Mouse (Mus musculus): ENCODE results near the gene Uts2r.

The Uts2r gene

DNA sequence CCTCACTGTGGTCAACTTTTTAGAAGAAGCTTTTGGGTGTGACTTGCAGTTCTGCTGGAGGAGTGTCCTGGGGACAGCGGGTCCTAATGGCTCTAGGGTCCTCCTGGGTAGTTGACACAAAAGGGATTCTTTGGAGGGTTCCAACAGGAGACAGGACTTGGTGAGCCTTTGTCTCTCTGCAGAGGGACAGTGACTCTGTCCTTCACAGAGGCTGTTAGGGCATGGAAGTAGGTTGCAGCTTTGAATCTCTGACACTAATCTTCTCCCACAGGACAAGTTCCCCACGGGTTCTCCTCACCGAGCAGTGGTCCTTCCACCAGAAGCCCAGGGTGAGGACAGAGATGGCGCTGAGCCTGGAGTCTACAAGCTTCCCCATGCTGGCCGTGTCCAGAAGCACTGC is at the start of gene Uts2r:
Gene Uts2r (plus strand): TSS at position 301 of the 400 bp plus-strand sequence.
- no peak for DNase-seq (ENCODE audit: low read depth, low spot score)

DNA sequence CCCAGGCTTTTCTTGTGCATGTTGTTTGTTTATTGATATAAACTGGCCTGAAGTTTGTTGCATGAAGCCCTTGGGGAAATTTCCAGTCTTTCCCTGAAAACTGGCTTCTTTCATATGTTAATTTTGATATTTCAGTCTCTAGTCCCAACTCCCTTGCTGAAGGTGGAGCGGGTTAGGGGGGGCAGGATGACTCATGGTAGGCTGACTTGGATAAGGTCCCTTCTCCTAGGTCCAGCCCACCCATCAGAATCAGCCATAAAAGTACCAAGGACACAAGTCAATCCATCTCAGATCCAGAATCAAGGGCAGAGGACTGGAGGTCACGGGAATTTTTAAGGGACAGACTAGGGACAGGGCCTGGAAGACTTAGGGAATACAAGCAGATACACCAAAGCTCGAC is 49.0 kb upstream of the Uts2r start:
- DNase-seq (ENCODE audit: low read depth, low spot score): no peak

DNA sequence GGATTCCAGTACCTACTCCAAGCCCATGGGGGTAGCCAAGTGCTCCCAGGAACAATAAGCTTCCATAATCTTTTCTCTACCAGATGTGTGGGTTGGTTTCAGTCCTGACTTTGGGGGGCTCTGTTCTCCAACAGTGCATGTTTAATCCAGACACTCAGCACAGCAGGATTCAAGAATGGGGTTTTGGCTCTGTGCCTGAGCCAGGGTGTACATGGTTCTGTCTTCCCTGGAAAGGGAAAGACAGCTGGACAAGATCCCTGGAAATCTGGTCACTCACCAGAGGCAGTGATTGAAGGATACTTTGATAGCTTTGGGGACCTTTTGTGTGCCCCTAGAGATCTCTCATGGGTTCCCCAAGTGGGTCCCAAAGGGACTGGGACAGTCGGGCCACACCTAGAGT is 48.5 kb upstream of the Uts2r start:
- DNase-seq (ENCODE audit: low read depth, low spot score): no peak

DNA sequence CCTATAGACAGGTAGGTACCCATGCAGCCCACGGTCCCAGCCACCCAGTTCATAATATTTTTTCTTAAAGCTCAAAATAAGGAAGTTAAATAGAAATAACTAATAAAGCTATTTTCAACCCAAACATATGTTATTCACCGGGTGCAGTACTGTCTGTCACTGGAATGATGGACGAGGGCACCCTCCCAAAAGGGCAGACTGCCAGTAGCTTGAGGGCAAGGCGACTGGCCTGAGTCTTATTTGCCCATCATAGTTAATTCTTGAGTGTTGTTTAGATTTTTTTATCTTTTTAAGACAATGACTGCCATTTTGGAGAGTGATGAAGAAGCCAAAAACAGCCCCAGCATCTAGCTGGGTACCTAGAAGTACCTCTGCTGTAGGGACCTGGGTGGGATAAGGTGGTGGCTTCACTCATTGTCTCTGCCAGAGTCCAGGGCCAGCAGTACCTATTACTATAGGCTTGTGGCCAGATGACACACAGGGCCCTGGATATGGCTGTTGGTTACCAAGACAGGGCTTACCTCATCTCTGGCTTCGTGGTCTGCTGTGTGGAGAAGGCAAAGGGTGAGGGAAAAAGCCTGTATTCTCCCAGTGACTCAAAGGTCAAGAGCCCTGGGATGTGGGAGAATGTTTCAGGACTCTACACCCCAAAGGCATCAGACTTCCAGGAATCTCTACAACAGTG is 47.8 kb upstream of the Uts2r start:
- no peak for DNase-seq (ENCODE audit: low read depth, low spot score)

DNA sequence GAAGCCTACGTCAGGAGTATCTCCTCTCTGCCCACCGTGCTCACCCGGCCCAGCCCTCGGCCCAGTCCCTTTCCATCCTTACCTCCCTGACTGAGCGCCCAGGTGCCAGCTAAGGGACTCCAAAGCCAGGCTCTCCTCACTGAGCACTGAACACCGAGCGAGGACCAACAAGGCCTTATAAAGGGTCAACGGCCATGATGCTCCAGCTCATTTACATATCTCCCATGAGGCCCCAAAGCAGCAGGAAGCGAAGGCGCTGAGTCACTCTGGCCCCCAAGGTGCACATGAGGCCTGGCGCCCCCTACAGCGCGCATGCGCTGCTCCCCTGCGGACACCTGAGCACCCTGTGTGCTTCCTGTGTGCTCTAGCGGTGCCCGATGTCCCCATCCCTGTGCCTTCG is 42.0 kb upstream of the Uts2r start:
- DNase-seq (ENCODE audit: low read depth, low spot score): no peak

DNA sequence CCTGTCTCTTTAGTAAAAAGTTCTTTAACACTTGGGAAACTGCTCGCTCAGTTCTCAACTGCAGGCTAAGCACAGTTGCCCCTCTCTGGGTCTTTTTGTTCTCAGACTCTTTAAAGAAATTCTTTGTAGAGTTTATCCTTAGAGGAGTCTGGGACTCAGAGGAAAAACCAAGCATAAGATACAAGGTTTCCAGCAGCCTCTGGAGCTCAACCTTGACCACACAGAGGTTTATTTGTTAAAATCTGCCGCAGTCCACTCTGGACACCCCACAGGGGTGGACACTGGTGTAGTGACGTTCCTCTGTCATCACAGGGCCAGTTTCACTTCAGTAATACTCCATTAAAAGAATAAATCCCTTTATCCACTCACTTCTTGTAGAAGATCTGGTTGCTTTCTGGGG is 41.5 kb upstream of the Uts2r start, which contains the start of gene Tex19.2:
Gene Tex19.2 (minus strand): TSS at position 101 of the 400 bp plus-strand sequence.
- no peak for DNase-seq (ENCODE audit: low read depth, low spot score)

DNA sequence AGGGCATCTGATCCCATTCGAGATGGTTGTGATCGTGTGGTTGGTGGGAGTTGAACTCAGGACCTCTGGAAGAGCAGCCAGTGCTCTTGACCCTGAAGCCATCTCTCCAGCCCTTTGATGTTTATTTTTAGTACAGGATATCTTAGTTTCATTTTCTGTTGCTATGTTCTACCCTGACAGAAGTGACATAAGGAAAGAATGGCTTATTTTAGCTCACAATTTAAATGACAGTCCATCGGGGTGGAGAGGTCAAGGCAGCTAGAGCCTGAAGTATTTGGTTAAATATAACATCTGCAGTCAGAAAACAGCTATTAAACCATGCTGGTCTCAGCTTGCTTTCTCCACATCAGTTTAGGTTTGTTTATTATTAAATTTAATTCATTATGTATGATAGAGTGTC is 38.9 kb upstream of the Uts2r start:
- no peak for DNase-seq (ENCODE audit: low read depth, low spot score)

DNA sequence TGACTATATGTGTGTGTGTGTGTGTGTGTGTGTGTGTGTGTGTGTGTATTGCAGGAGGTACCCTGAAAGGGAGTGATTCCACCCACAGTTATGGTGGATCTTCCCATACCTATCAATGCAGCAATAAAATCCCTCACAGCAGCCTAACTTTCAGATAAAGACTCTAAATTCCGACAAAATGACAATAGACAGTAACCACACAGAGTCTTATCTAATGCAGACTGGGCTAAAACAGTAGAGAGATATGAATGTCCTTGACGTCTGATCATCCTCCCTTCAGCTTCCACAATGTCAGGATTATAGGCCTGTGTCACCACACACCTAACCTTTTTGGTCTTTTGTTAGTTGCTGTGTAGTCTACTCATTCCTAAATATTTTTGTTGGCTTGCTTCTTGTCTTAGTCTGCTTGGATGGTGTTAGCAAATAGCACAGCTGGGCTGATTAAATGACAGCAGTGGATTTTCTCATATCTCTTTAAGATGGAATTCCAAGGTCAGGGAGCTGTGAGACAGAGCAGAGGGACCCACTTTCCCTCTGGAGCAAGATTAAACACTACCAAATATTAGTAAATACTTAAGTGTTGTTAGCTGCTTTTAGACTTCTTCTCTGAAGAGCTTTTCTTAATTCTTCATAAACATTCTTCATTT is 37.9 kb upstream of the Uts2r start:
- no peak for DNase-seq (ENCODE audit: low read depth, low spot score)

DNA sequence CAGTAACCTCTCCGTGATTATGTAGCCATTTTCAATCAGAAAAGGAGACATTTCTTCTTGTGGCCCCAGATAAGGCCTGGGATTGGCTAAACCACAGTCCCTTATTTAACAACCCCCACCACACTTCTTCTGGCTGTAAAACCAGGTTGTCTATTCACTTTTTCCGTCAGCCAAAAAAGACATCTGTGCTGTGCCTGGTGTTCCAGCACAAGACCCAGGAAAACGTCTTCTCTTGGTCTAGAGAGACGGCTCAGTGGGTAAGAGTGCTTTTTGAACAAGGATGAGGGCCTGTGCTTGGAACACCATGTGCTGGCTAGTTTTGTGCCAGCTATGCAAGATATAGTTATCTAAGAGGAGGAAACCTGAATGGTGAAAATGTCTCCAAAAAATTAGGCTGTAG is 36.6 kb upstream of the Uts2r start:
- no peak for DNase-seq (ENCODE audit: low read depth, low spot score)

DNA sequence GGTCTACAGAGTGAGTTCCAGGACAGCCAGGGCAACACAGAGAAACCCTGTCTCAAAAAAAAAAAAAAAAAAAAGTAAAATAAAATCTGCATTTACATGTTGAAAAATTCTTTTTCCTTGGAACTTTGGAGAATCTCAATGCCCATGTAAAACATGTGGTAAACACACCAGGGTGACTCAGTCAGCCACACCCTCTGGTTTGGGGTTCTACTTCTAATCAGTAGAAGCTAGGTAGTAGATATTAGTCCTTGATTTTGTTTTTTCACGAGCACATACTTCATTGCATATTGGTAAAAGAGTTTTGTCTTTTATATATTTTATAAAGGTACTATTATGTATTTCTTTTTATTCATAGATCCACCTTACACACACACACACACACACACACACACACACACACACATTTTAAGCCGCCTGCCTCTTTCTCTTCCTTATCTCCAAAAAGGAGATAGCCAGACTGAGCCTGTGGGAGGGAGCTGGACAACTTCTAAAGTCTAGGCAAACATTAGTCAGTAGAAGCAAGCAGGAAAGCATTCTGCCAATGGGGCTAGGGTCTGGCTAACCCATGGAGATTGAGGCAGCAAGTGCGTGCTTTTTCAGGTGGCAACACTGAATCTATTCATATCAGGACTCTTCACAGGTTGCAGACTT is 34.4 kb upstream of the Uts2r start:
- no peak for DNase-seq (ENCODE audit: low read depth, low spot score)

DNA sequence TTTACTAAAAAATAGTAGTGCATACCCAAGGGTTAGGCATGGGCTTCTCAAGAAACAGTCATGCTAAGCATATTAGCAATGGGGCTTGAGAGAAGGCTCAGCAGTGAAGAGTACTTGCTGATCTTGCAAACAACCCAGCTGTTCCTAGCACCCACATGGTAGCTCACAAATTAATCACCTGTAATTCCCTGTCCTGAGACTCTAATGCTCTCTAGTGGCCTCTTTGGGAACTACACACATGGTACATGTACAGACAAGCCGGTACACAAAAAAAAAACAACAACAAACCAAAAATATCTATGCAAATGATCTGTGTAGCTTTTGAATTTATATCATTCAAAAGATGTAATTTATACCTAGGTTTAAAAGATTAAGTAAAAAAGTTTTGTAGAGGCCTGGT is 33.7 kb upstream of the Uts2r start:
- DNase-seq (ENCODE audit: low read depth, low spot score): no peak

DNA sequence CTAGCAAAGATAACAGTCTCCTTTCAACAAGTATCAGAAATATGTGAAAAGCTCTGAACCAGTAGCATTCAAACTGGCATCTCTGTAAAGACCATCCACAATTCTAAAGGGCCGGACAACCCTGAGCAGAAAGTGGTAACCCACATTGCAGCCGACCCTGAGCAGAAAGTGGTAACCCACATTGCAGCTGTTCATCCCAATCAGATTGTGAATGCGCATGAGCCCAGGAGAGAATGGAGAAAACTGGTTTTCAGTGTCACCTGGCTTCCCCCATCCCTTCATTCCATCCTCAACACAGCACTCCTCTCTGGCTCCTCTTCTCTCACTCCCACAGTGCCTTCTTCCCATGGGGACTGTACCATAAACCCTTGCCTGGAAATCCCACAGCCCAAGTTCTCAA is 32.6 kb upstream of the Uts2r start:
- DNase-seq (ENCODE audit: low read depth, low spot score): no peak

DNA sequence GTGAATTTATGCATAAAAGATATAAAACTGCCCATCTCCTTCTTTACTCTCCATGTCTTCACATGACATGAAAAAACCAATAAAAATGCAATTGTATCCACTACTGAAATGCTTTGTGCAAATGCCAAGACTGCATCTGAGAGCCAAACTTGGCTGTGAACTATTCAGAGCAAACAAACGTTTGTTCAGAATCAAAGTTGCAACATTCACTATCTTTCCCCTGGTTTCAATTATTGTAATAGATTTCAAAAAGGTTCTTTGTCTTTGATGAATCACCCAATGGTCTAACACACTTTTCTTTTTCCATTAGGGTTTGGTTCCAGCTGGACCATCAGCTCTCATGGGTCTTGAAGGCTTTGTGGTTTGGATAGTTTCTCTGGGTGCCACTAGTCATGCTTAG is 30.5 kb upstream of the Uts2r start:
- no peak for DNase-seq (ENCODE audit: low read depth, low spot score)

DNA sequence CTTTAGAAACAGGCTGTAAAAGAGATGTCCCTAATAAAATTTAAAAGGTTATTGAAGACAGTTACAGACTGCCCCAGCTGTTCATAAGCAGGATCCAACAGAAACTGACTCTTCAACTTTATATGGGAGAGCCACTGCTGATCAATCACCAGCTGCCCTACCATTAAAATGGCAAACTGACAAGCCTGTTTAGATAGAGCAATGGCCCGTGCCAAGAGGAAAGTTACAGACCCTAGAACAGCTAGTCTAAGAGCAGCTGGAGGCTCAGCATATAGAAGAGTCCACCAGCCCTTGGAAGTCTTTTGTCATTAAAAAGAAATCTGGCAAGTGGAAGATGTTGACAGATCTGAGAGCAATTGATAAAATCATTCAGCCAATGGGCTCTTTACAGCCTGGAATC is 25.5 kb upstream of the Uts2r start:
- no peak for DNase-seq (ENCODE audit: low read depth, low spot score)

DNA sequence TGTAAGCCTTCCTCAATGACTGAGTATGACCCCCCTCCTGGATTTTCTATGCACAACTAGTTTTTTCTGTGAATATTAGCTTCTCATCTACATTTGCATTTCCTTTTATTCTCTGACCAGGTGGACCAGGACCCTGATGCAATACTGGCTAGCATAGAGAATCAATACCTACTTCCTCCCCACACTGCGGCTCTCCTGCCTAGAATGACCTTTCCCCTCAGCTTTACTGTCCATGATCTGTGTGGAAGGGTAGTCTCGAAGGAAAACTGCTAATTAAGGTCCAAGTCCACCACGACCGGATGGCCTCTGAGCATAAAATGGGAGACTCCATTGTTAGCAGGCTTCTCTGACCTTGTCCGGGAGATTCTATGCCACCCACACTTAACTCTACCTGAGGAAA is 22.4 kb upstream of the Uts2r start:
- no peak for DNase-seq (ENCODE audit: low read depth, low spot score)

DNA sequence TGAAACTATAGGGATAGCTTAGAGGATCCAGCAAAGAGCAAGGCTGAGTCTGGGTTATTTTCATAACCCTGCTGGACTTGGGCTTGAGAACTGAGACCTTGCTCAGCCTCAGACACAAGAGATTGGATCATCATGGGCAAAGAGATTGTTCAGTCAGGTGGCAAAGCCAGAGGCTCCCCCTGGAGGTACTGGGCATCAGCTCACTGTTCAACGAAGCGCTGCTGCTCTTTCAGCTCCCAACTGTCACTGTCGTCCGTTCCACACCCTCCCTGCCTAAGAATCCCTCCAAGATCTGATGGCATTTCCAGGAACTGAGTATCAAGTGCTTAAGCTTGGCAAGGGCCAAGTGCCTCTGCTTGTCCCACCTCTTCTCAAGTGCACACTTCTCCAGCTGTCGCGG is 21.3 kb upstream of the Uts2r start:
- DNase-seq (ENCODE audit: low read depth, low spot score): no peak

DNA sequence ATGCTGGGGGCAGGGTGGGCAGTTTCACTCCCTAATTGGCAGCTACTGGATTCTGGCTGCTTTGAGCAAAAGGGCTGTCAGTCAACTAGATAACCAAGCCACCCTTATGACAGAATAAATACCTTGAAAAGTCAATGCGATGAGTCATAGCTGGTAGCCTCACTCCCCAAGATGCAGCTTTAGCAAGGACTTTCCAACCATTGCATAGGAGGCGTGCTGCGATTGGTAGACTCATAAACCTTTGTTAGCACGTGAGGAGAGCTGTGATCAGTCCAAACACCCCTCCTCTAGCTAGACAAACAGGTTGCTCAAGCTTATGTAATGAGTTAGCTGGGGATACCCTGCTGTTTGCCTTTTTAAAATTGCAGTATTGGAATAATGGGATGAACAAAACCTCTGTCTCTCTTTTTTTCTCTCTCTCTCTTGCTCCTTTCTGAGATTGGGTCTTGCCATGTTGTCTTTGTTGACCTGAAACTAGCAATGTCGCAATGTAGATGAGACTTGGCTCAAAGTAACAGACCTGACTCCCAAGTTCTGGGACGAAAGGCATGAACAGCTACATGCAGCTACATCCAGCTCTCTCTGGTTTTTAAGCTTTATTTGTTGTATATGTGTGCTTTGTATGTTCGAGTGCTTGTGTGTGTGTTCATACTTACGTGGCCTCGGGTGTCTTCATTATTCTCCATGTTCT is 16.6 kb upstream of the Uts2r start:
- DNase-seq (ENCODE audit: low read depth, low spot score): no peak

DNA sequence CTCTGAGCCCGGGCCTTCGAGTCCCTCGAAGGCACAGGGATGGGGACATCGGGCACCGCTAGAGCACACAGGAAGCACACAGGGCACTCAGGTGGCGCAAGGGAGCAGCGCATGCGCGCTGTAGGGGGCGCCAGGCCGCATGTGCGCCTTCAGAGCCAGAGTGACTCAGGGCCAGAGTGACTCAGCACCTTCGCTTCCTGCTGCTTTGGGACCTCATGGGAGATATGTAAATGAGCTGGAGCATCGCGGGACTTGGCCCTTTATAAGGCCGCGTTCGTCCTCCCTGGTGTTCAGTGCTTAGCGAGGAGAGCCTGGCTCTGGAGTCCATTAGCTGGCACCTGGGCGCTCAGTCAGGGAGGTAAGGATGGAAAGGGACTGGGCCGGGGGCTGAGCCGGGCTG is 14.2 kb upstream of the Uts2r start, which contains the start of gene Tex19.1:
Gene Tex19.1 (plus strand): TSS at position 279 of the 400 bp plus-strand sequence.
- peak; percentile 94 for DNase-seq (ENCODE audit: low read depth, low spot score)

DNA sequence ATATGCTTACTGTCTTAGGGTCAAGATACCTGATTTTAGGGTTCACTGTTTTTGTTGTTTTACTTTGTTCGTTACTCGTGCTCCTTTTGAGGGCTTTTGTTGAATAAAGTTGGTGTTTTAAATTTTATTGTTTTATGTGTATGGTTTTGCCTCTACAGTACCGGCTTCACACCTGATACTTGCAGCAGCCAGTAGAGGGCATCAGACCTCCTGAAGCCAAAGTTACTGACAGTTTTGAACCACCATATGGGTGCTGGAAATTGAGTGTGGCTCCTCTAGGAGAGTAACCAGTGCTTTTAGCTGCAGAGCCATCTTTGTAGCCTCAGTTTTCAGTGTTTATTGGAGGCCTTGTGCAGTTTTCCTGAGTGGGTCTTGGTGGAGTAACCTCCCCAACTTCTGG is 11.9 kb upstream of the Uts2r start:
- DNase-seq (ENCODE audit: low read depth, low spot score): no peak

DNA sequence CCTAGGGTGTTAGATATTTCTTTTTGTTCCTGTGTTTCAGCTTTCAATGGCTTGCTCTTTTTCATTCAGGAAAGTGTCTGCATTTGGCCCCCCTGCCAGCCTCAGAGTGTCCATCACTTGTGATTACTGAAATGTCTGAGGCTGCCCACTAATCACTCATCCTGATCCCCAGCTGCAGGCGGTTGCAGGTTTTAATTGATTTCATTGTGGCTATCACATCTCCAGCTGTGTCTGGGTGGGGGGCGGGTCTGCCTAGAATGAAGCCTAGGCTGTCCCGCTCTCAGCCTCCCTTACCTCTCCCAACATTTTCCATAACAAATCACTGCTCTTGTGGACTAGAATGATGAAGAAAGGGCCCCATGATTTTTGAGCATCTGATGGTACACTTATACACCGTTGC is 5.9 kb upstream of the Uts2r start:
- DNase-seq (ENCODE audit: low read depth, low spot score): no peak

DNA sequence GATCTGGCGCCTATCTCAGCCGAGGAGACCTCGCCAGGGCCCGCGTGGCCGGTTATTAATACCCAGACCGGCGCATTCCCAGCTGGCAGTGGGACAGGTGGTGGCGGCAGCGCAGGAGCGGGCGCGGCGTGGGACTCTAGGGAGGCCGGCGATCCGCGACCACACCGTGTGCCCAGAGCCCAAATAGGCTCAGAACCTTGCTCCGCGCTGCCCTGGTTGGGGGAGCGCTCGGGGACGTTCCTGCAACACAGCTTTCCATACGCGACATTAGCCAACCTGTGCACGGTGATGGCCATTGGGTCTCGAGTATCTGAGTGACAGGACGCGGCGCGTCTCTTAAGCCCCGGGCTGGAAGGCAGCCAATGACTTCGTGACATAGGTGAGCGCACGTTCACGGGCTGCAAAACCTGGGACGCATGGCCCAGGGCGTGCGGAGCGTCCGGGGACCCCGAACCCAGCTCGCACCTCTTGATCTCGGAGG is 3.6 kb upstream of the Uts2r start:
- no peak for DNase-seq (ENCODE audit: low read depth, low spot score)

DNA sequence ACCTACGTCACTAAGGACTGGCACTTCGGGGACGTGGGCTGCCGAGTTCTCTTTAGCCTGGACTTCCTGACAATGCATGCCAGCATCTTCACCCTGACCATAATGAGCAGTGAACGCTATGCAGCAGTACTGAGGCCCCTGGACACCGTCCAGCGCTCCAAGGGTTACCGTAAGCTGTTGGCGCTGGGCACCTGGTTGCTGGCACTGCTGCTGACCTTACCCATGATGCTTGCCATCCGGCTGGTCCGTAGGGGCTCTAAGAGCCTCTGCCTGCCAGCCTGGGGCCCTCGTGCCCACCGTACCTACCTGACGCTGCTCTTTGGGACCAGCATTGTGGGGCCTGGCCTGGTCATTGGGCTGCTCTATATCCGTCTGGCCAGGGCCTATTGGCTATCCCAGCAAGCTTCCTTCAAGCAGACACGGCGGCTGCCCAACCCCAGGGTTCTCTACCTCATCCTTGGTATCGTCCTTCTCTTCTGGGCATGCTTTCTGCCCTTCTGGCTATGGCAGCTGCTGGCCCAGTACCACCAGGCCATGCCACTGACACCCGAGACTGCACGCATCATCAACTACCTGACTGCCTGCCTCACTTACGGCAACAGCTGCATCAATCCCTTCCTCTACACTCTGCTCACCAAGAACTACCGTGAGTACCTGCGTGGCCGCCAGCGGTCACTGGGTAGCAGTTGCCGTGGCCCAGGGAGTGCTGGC is 720 bp downstream of the Uts2r start:
- no peak for DNase-seq (ENCODE audit: low read depth, low spot score)
